Comparison of ENCODE assay signal across 8 mouse cellular contexts in the genomic region with DNA sequence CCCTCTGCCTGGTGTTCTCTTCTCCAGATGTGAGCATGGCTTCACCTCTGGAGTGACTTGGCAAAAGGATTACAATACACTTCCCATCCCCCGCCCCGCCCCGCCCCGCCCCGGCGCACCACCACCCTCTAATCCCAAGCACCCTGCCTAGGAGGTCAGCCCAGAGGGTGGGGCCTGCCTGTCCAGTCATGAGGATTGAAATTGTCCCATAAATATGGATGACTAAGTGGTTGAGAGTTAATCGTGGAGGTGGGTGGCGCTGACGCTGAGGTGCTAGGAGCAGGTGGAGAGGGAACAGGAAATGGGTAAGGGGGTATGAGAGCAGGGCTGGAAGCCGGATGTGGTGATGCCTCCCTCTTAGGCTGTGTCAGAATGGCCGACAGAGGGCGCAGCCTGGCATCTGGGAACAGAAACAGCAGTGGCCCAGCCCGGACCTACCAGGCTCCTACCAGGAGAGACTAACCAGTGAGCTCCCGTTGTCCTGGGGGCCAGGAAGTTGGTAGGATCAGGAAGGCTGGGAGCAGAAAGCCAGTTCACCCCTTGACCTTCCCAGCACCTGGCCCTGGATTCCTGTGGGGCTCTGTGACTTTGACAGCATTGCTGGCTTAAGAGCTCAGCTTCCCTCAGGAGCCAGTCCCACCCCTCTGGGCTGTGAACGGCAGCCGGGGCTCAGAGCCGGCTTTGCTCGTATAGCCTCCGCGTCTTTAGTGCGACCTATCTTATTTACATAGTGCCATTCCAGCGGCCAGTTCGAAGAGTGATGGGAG. TPM values are rescaled to one million over a fixed set of nuclear protein-coding genes. Genes with fewer than 3 reads are reported as not detected.
A peak's percentile ranks its signal among the peaks of the same experiment; 100 is the strongest.
DNase-seq lines count a peak whose midpoint lies in the region; ATAC-seq and TF ChIP-seq lines count a peak whose summit lies in the region.

No protein-coding gene starts in this region.

- no peak for TF ChIP-seq POLR2A in liver, adult 2 months (IDR thresholded peaks at IDR 0.05; ENCODE audit: extremely low read depth, insufficient read depth, low read length)

- H3K36me3 ChIP-seq in liver, adult 2 months (ENCODE audit: control insufficient read depth, insufficient read depth, low read length) = no peaks in the 10 kb centered on the region
- H3K36me3 ChIP-seq in stomach, embryonic 15.5 days = no peaks in the 10 kb centered on the region

- peak; percentile 85 for ATAC-seq in inflammation-experienced regulatory T-cells, adult 6 months
- ATAC-seq in stomach, embryonic 15.5 days (ENCODE audit: insufficient read depth, low FRiP score, low read depth) = peak; percentile 89

- TF ChIP-seq CTCF in liver, adult 2 months (IDR thresholded peaks at IDR 0.05; ENCODE audit: low read depth, low read length) = peak; percentile 87

- peak overlapping the region; percentile 69 for H3K4me3 ChIP-seq in liver, adult 2 months (ENCODE audit: insufficient read depth, low read depth, low read length)
- peak overlapping the region; percentile 57 for H3K4me3 ChIP-seq in stomach, embryonic 15.5 days (replicated peaks)

- H3K79me2 ChIP-seq in liver, adult 2 months (ENCODE audit: control insufficient read depth, insufficient read depth, low read length) = no peaks in the 10 kb centered on the region

- no peaks in the 10 kb centered on the region for H3K27me3 ChIP-seq in liver, adult 2 months (ENCODE audit: control insufficient read depth, insufficient read depth, low read length)
- H3K27me3 ChIP-seq in stomach, embryonic 15.5 days (replicated peaks) = no peaks in the 10 kb centered on the region

- H3K27ac ChIP-seq in liver, adult 2 months (replicated peaks; ENCODE audit: insufficient read depth, low read depth, low read length) = no peak overlapping the region
- H3K27ac ChIP-seq in stomach, embryonic 15.5 days = peak overlapping the region; percentile 85

- WGBS in liver, adult 2 months = 12% methylated on average over 23 of the region's 23 CpGs
- WGBS in stomach, embryonic 15.5 days = 4% methylated on average over 23 of the region's 23 CpGs

- H3K4me1 ChIP-seq in liver, adult 2 months (ENCODE audit: control insufficient read depth, insufficient read depth, low read length) = no peaks in the 10 kb centered on the region
- peaks cover 15% of the 10 kb centered on the region; the same call in 1 of the 2 replicates for H3K4me1 ChIP-seq in stomach, embryonic 15.5 days

- H3K9ac ChIP-seq in liver, adult 2 months (ENCODE audit: low read depth, low read length) = 0 out of 2 replicates have a peak overlapping the region, but pooled peaks have one; percentile 1
- peak overlapping the region; percentile 40; the same call in 1 of the 2 replicates for H3K9ac ChIP-seq in stomach, embryonic 15.5 days

- peak; percentile 41 for DNase-seq in right cerebral cortex, adult 18-20 months
- no peak for DNase-seq in right cerebral cortex, postnatal 36 days (ENCODE audit: low spot score in 2 of 2)
- peak; percentile 51 to 72 for DNase-seq in cerebellum, postnatal 4 days (ENCODE audit: low spot score in 2 of 2)
- peak; percentile 77 for DNase-seq in gastrocnemius, postnatal 25 days
- DNase-seq in liver, adult 2 months (ENCODE audit: extremely low read depth, low read depth, low spot score) = peak; percentile 61
- peak; percentile 68 to 75 for DNase-seq in monocyte, adult 2 months (ENCODE audit: low read depth in 1 of 2, low spot score in 2 of 2)

- no peaks in the 10 kb centered on the region for H3K9me3 ChIP-seq in stomach, embryonic 15.5 days

- H3K4me2 ChIP-seq in stomach, embryonic 15.5 days = peak overlapping the region; percentile 61

RNA-seq across cellular contexts. Expression of a gene that starts 12.7 kb away (rescaled TPM):
- 100 to 1,000 TPM; 130 to 154 TPM for total RNA-seq in gastrocnemius, postnatal 25 days (2021)
- 1 to 10 TPM in 1 of 3 experiments, under 1 TPM in 2; 0.28 to 1.4 (median 0.61) TPM for polyA plus RNA-seq in inflammation-experienced regulatory T-cells, adult 6 months (2017; shearing (Covaris generic))
- 0.94 and 1.4 TPM in 2 replicates for total RNA-seq in liver, adult 2 months (2014; rRNA removed)
- polyA plus RNA-seq in liver, adult 2 months (2012; rRNA removed) = 10.5 and 12.8 TPM in 2 replicates
- polyA plus RNA-seq in stomach, embryonic 15.5 days (2015; fragmentation: Nextera tagmentation; extraction: Ambion mirVana) = 16.6 and 20.9 TPM in 2 replicates

RNA-seq across cellular contexts. Expression of a gene that starts 47.6 kb away (rescaled TPM):
- total RNA-seq in gastrocnemius, postnatal 25 days (2021) = 1 to 10 TPM; 7.6 to 8.3 TPM
- 10 to 100 TPM; 13.6 to 19.7 (median 14.7) TPM for polyA plus RNA-seq in inflammation-experienced regulatory T-cells, adult 6 months (2017; shearing (Covaris generic))
- total RNA-seq in liver, adult 2 months (2014; rRNA removed) = 4.4 and 5.9 TPM in 2 replicates
- 3.4 and 5.3 TPM in 2 replicates for polyA plus RNA-seq in liver, adult 2 months (2012; rRNA removed)
- 11.6 and 12.3 TPM in 2 replicates for polyA plus RNA-seq in stomach, embryonic 15.5 days (2015; fragmentation: Nextera tagmentation; extraction: Ambion mirVana)

Comparison
In these comparisons a context has a peak if more than half of its experiments do, and no peak if none do; other contexts are left out.
1. DNase-seq: peak in right cerebral cortex, adult 18-20 months (single experiment), cerebellum, postnatal 4 days (2 of 2), gastrocnemius, postnatal 25 days (single experiment), liver, adult 2 months (single experiment) and monocyte, adult 2 months (2 of 2); none in right cerebral cortex, postnatal 36 days (0 of 2).